19 mouse cellular contexts compared by ENCODE assay signal in the genomic region with DNA sequence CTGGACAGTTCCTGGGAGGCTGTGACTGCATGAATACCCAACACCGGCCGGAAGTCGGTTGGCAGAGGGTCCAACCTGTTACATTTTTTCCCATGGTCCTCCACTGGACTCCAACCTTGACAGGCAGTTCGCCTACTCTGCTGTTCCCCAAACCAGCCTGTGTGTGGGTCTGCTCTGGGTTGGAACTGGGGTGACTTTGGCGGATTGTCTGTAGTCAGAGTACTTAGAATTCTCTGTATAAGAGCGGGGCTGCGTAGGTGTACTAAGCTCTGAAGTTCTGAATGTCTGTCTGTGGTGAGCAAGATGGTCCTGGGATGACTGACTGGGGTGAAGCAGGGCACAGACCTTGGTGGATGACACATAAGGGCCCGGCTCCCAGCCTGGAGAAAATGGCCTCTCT.
DNase-seq lines count a peak whose midpoint lies in the region; ATAC-seq and TF ChIP-seq lines count a peak whose summit lies in the region.
"Had no signal": no experiment of that assay in that cellular context is flagged by ENCODE, and none has a peak within 500 bp of the region (broad histone marks: within the 10 kb centered on the region; RNA-seq: fewer than 3 reads in every experiment).

No protein-coding gene starts in this region.

- H3K36me3 ChIP-seq in embryonic facial prominence, embryonic 15.5 days, result no peaks in the 10 kb centered on the region
- H3K36me3 ChIP-seq in stomach, postnatal 0 days (ENCODE audit: control insufficient read depth, insufficient read depth, low read length), result no peaks in the 10 kb centered on the region
- H3K36me3 ChIP-seq: embryonic facial prominence, embryonic 12.5 days; forebrain, embryonic 15.5 days; heart, embryonic 12.5 days; hindbrain, embryonic 10.5 days; hindbrain, embryonic 15.5 days had no signal

- no peak for ATAC-seq in embryonic facial prominence, embryonic 15.5 days (ENCODE audit: insufficient number of reproducible peaks, low FRiP score, low TSS enrichment, low read depth)
- peak; percentile 38; the same call in 1 of the 2 replicates for ATAC-seq in stomach, postnatal 0 days (ENCODE audit: low FRiP score, low TSS enrichment)
- ATAC-seq: activated CD4-positive, CD25-positive, alpha-beta regulatory T cell, adult 4 months; forebrain, embryonic 15.5 days had no signal

- peaks cover 16% of the 10 kb centered on the region for H3K4me1 ChIP-seq in embryonic facial prominence, embryonic 15.5 days
- H3K4me1 ChIP-seq in stomach, postnatal 0 days (replicated peaks; ENCODE audit: control insufficient read depth, insufficient read depth), result 0 out of 2 replicates have a peak, but pooled peaks cover 3% of the 10 kb centered on the region
- H3K4me1 ChIP-seq in cerebellum, adult 2 months (ENCODE audit: control insufficient read depth, insufficient read depth, low read length), result no peaks in the 10 kb centered on the region
- H3K4me1 ChIP-seq: forebrain, embryonic 15.5 days; heart, embryonic 12.5 days; hindbrain, embryonic 15.5 days had no signal

- no peak for TF ChIP-seq EP300 in stomach, postnatal 0 days (optimal IDR thresholded peaks at IDR 0.05)

- no peak overlapping the region for H3K4me2 ChIP-seq in embryonic facial prominence, embryonic 15.5 days (replicated peaks)
- H3K4me2 ChIP-seq in stomach, postnatal 0 days (replicated peaks; ENCODE audit: low read depth), result no peak overlapping the region
- H3K4me2 ChIP-seq: embryonic facial prominence, embryonic 12.5 days; forebrain, embryonic 15.5 days; heart, embryonic 12.5 days; hindbrain, embryonic 15.5 days had no signal

- H3K9me3 ChIP-seq in embryonic facial prominence, embryonic 15.5 days (replicated peaks), result no peaks in the 10 kb centered on the region
- H3K9me3 ChIP-seq in stomach, postnatal 0 days (ENCODE audit: control insufficient read depth, low read length), result no peaks in the 10 kb centered on the region
- H3K9me3 ChIP-seq: embryonic facial prominence, embryonic 12.5 days; forebrain, embryonic 15.5 days; heart, embryonic 12.5 days; hindbrain, embryonic 10.5 days; hindbrain, embryonic 15.5 days had no signal

- TF ChIP-seq CTCF in gastrocnemius, adult 2 months (IDR thresholded peaks at IDR 0.05), result no peak
- TF ChIP-seq CTCF in stomach, postnatal 0 days (IDR thresholded peaks at IDR 0.05; ENCODE audit: low read depth), result no peak
- no peak for TF ChIP-seq CTCF in cerebellum, adult 2 months (IDR thresholded peaks at IDR 0.05; ENCODE audit: borderline replicate concordance, insufficient read depth, low read depth, low read length)

- WGBS in embryonic facial prominence, embryonic 15.5 days, result 91% methylated on average over 8 of the region's 8 CpGs
- WGBS in stomach, postnatal 0 days, result 87% methylated on average over 8 of the region's 8 CpGs
- 89% methylated on average over 8 of the region's 8 CpGs for WGBS in cerebellum, adult 2 months

- H3K27me3 ChIP-seq in embryonic facial prominence, embryonic 15.5 days, result no peaks in the 10 kb centered on the region
- no peaks in the 10 kb centered on the region for H3K27me3 ChIP-seq in stomach, postnatal 0 days (ENCODE audit: control insufficient read depth, insufficient read depth, low read length)
- no peaks in the 10 kb centered on the region for H3K27me3 ChIP-seq in cerebellum, adult 2 months (ENCODE audit: control insufficient read depth, insufficient read depth, low read length)
- H3K27me3 ChIP-seq: embryonic facial prominence, embryonic 12.5 days; forebrain, embryonic 15.5 days; hindbrain, embryonic 15.5 days; Patski had no signal

- no peak for TF ChIP-seq POLR2A in cerebellum, adult 2 months (IDR thresholded peaks at IDR 0.05; ENCODE audit: borderline replicate concordance, insufficient read depth, low read length)

- H3K27ac ChIP-seq in gastrocnemius, adult 2 months, result peak overlapping the region; percentile 60
- H3K27ac ChIP-seq in embryonic facial prominence, embryonic 15.5 days (replicated peaks), result peak overlapping the region; percentile 86
- peak overlapping the region; percentile 74 for H3K27ac ChIP-seq in stomach, postnatal 0 days (replicated peaks)
- H3K27ac ChIP-seq in cerebellum, adult 2 months (ENCODE audit: insufficient read depth, low read length), result no peak overlapping the region
- H3K27ac ChIP-seq: embryonic facial prominence, embryonic 12.5 days; forebrain, embryonic 15.5 days; hindbrain, embryonic 10.5 days; hindbrain, embryonic 15.5 days had no signal

- no peak overlapping the region for H3K4me3 ChIP-seq in gastrocnemius, adult 2 months
- H3K4me3 ChIP-seq in embryonic facial prominence, embryonic 15.5 days (replicated peaks), result no peak overlapping the region
- H3K4me3 ChIP-seq in stomach, postnatal 0 days (ENCODE audit: low read depth, low read length), result no peak overlapping the region
- H3K4me3 ChIP-seq in cerebellum, adult 2 months (replicated peaks; ENCODE audit: insufficient read depth, low read depth, low read length), result no peak overlapping the region
- H3K4me3 ChIP-seq: embryonic facial prominence, embryonic 12.5 days; forebrain, embryonic 15.5 days; heart, embryonic 12.5 days; hindbrain, embryonic 10.5 days; hindbrain, embryonic 15.5 days had no signal

- DNase-seq in gastrocnemius, adult 2 months, result peak; percentile 16
- DNase-seq in gastrocnemius, postnatal 14 days, result no peak
- peak; percentile 31 for DNase-seq in right cerebral cortex, adult 18-20 months
- DNase-seq in right cerebral cortex, postnatal 4 days, result no peak
- no peak for DNase-seq in stomach, postnatal 0 days (ENCODE audit: low spot score)
- no peak for DNase-seq in cerebellum, adult 2 months
- DNase-seq in lung, adult 18-20 months, result no peak
- DNase-seq: adrenal gland, postnatal 25 days; cerebellum, adult 8-10 months; cerebellum, postnatal 14 days; embryo, embryonic 11 days had no signal

- intact Hi-C loops in gastrocnemius, adult 2 months (cut with DNase I), result no loop called here
- intact Hi-C loops in gastrocnemius, postnatal 14 days (cut with DNase I; ENCODE audit: low total_unique reads), result no loop called here

- no peak overlapping the region for H3K9ac ChIP-seq in embryonic facial prominence, embryonic 15.5 days
- no peak overlapping the region for H3K9ac ChIP-seq in stomach, postnatal 0 days (ENCODE audit: low read length)
- H3K9ac ChIP-seq: embryonic facial prominence, embryonic 12.5 days; forebrain, embryonic 15.5 days; hindbrain, embryonic 15.5 days had no signal

Comparison
In these comparisons a context has a peak if more than half of its experiments do, and no peak if none do; other contexts are left out.
1. DNase-seq: peak in gastrocnemius, adult 2 months (single experiment) and right cerebral cortex, adult 18-20 months (single experiment); none in gastrocnemius, postnatal 14 days (single experiment), right cerebral cortex, postnatal 4 days (single experiment), stomach, postnatal 0 days (single experiment), cerebellum, adult 2 months (0 of 2) and lung, adult 18-20 months (0 of 2).